Mouse (Mus musculus) c-Kit-positive CD71-negative TER-119-negative erythroid progenitor cells, embryonic 14.5 days (primary cell): Measurements from ENCODE around the gene Ankrd33b.

Source experiments
- DNase-seq: peaks from one replicate; pipeline ENCODE4 v3.0.0-alpha.2; 2013; ENCODE audit warnings: low read depth

Gene Ankrd33b

GRCm38 (mm10) chr15:31366596-31367480, 688 bp downstream of the Ankrd33b start:
- DNase-seq: no peak

- DNase-seq: no peak
Observed at GRCm38 (mm10) chr15:31365720-31366591, 1.6 kb downstream of the Ankrd33b start.

GRCm38 (mm10) chr15:31365041-31365719, 2.3 kb downstream of the Ankrd33b start:
- no peak for DNase-seq

- no peak for DNase-seq
Observed at GRCm38 (mm10) chr15:31364396-31364795, 3.1 kb downstream of the Ankrd33b start.

- DNase-seq: no peak
Observed at GRCm38 (mm10) chr15:31363981-31364361, 3.6 kb downstream of the Ankrd33b start.

GRCm38 (mm10) chr15:31363241-31363980, 4.1 kb downstream of the Ankrd33b start:
- DNase-seq: no peak

- DNase-seq: no peak
Observed at GRCm38 (mm10) chr15:31361259-31361853, 6.2 kb downstream of the Ankrd33b start.

- no peak for DNase-seq
Observed at GRCm38 (mm10) chr15:31360593-31360992, 6.9 kb downstream of the Ankrd33b start.

- no peak for DNase-seq
Observed at GRCm38 (mm10) chr15:31359805-31360204, 7.7 kb downstream of the Ankrd33b start.

- no peak for DNase-seq
Observed at GRCm38 (mm10) chr15:31352494-31353279, 14.8 kb downstream of the Ankrd33b start.

GRCm38 (mm10) chr15:31349810-31350341, 17.6 kb downstream of the Ankrd33b start:
- no peak for DNase-seq

- no peak for DNase-seq
Observed at GRCm38 (mm10) chr15:31349046-31349445, 18.5 kb downstream of the Ankrd33b start.

- no peak for DNase-seq
Observed at GRCm38 (mm10) chr15:31348241-31348640, 19.3 kb downstream of the Ankrd33b start.

GRCm38 (mm10) chr15:31346508-31346907, 21.0 kb downstream of the Ankrd33b start:
- DNase-seq: no peak

- no peak for DNase-seq
Observed at GRCm38 (mm10) chr15:31345366-31345765, 22.2 kb downstream of the Ankrd33b start.

- no peak for DNase-seq
Observed at GRCm38 (mm10) chr15:31344811-31345211, 22.7 kb downstream of the Ankrd33b start.

- no peak for DNase-seq
Observed at GRCm38 (mm10) chr15:31343602-31344001, 23.9 kb downstream of the Ankrd33b start.

GRCm38 (mm10) chr15:31342496-31342901, 25.0 kb downstream of the Ankrd33b start:
- DNase-seq: no peak

GRCm38 (mm10) chr15:31342001-31342400, 25.5 kb downstream of the Ankrd33b start:
- no peak for DNase-seq

- no peak for DNase-seq
Observed at GRCm38 (mm10) chr15:31338656-31339291, 28.8 kb downstream of the Ankrd33b start.
